Mouse (Mus musculus) ES-E14 (cell line): ENCODE results near the gene Mcam. TPM values are rescaled to one million over a fixed set of nuclear protein-coding genes. Genes with fewer than 3 reads are reported as not detected.

Experiments used
- DNase-seq: peaks from one replicate; pipeline ENCODE4 v3.0.0-alpha.2; 2013; ENCODE audit warnings: low read depth, low spot score
- H3K27ac ChIP-seq: 2 replicates; pipeline ENCODE4 v1.5.1; 2012; ENCODE audit warnings: low read depth, mild to moderate bottlenecking, low read length, moderate library complexity, mixed read lengths; ENCODE audit not compliant: poor library complexity, insufficient read depth, severe bottlenecking
- H3K36me3 ChIP-seq: 2 replicates; pipeline ENCODE4 v1.6.1; 2012; ENCODE audit warnings: mild to moderate bottlenecking, low read length, moderate library complexity, mixed read lengths; ENCODE audit not compliant: control insufficient read depth, poor library complexity, insufficient read depth, severe bottlenecking
- H3K4me1 ChIP-seq, 2 experiments: fragments of 150-350 bp in 1 of 2; sonication (generic) in 1 of 2; 2 replicates each; pipeline ENCODE4 v1.6.1; 2012; ENCODE audit warnings: low read length in 2 of 2, mild to moderate bottlenecking in 1 of 2, mixed read lengths in 1 of 2; ENCODE audit not compliant: control insufficient read depth in 2 of 2, insufficient read depth in 2 of 2, poor library complexity in 1 of 2
- H3K4me3 ChIP-seq, 2 experiments: fragments of 150-350 bp in 1 of 2; sonication (generic) in 1 of 2; 2 replicates each; pipeline ENCODE4 v1.5.1; 2012; ENCODE audit warnings: low read length in 2 of 2, low read depth in 1 of 2, mild to moderate bottlenecking in 1 of 2, mixed read lengths in 1 of 2; ENCODE audit not compliant: insufficient read depth in 1 of 2, poor library complexity in 1 of 2, severe bottlenecking in 1 of 2
- H3K9ac ChIP-seq: 2 replicates; pipeline ENCODE4 v1.6.1; 2012; ENCODE audit warnings: low read depth, mild to moderate bottlenecking, low read length, mixed read lengths; ENCODE audit not compliant: poor library complexity, insufficient read depth, severe bottlenecking
- H3K9me3 ChIP-seq: fragments of 150-350 bp; sonication (generic); 2 replicates; pipeline ENCODE4 v1.6.1; 2012; ENCODE audit warnings: low read depth, mild to moderate bottlenecking, low read length; ENCODE audit not compliant: control insufficient read depth, insufficient read depth
- CHD2 ChIP-seq: IDR thresholded peaks from 2 replicates; pipeline ENCODE4 v1.6.1; 2014; ENCODE audit warnings: mild to moderate bottlenecking, low read depth, low read length, inconsistent platforms
- HCFC1 ChIP-seq: IDR thresholded peaks from 2 replicates; pipeline ENCODE4 v1.6.1; 2012; ENCODE audit warnings: low read length, inconsistent platforms, borderline replicate concordance; ENCODE audit not compliant: insufficient read depth
- MAFK ChIP-seq: IDR thresholded peaks from 2 replicates; pipeline ENCODE4 v1.6.1; 2014; ENCODE audit warnings: mild to moderate bottlenecking, low read depth, low read length, inconsistent platforms; ENCODE audit not compliant: insufficient read depth
- ZC3H11A ChIP-seq: IDR thresholded peaks from 2 replicates; pipeline ENCODE4 v1.6.1; 2012; ENCODE audit warnings: low read depth, mild to moderate bottlenecking, inconsistent platforms, low read length, borderline replicate concordance
- ZNF384 ChIP-seq: IDR thresholded peaks from 2 replicates; pipeline ENCODE4 v1.6.1; 2012; ENCODE audit warnings: low read depth, low read length, inconsistent platforms
- in situ Hi-C, 2 experiments: fragments of 600-800 bp; cut with MboI; formaldehyde crosslinking; loops; one replicate each; pipeline ENCODE4 v1.15.1; 2025; ENCODE audit warnings: low sequenced_read_pairs in 2 of 2, inconsistent platforms in 1 of 2; ENCODE audit not compliant: unreplicated experiment in 2 of 2
- total RNA-seq: library from RNA; depleted of rRNA; stranded (reverse); fragments of 300-350 nt; gene quantifications from 2 replicates; pipeline ENCODE4 v1.2.3, GENCODE M21; 2012

Mcam gene
- total RNA-seq, 1 experiment = 53.1 TPM

DNA sequence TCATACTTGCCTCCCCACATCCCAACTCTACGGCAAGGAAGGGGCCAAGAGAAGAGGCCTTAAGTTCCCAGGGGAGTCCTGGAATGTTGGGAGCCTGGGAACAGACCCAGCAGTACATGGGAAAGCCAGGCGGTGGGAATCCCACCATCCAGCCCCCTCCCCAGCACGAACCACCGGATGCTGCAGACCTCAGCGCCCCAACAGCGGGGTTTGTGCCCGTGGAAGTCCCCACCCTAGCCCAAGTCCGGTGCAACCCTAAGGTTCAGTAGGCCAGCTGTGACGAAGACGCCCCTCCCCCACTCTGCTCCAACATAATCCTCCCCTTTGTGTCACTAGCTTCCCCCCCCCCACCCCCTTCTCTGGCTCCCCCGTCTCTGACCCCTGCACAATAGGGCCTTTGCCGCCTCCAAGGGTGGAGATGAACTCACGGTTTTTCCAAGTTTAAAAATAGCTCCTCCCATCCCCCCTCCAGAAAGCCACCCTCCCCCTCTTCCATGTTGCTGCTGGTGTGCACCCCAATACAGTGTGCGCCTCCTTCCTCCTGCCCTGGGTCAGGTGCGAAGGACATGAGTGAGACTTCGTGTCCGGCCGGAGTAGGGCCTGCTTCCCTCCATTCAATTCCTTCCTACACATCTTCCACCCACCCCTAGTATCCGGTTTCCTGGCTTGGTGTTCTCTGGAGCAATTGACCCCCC is 3.5 kb upstream of the Mcam start:
- no peaks in the 10 kb centered on the region for H3K36me3 ChIP-seq
- in situ Hi-C loops = no loop called here
- no peak for TF ChIP-seq CHD2
- no peak for TF ChIP-seq ZC3H11A
- TF ChIP-seq HCFC1 = no peak
- TF ChIP-seq ZNF384 = no peak
- TF ChIP-seq MAFK = no peak

DNA sequence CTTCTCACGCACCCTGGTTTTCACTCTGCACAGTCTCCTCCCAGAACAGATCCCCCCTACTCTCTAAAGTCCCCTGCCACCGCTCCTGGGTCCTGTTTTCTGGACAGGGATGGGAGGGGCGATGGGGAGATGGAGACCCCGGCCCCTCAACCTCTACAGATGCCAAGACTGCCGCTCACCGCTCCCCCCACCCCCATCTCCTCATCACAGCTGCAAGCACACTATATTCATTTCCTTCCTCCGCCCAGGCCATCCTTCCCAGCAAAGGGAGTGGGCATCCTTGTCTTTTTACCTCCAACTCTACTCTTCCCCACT is 3.0 kb upstream of the Mcam start:
- no peak overlapping the region for H3K9ac ChIP-seq
- no peak for DNase-seq
- TF ChIP-seq CHD2 (no peak), ZNF384 (no peak), MAFK (no peak), HCFC1 (no peak), ZC3H11A (no peak)
- no peak overlapping the region for H3K4me3 ChIP-seq
- peaks cover 11 to 42% of the 10 kb centered on the region in 2 experiments; a peak in 3 of 4 replicates for H3K4me1 ChIP-seq
- in situ Hi-C loops = no loop called here
- no peaks in the 10 kb centered on the region for H3K36me3 ChIP-seq
- H3K27ac ChIP-seq = no peak overlapping the region
- H3K9me3 ChIP-seq = no peaks in the 10 kb centered on the region

More for the DNA sequence above, 3.5 kb upstream of the Mcam start:
- H3K4me3 ChIP-seq = peak overlapping the region; percentile 48 to 56
- peaks cover 13 to 40% of the 10 kb centered on the region in 2 experiments; a peak in 3 of 4 replicates for H3K4me1 ChIP-seq
- H3K9ac ChIP-seq = peak overlapping the region; percentile 40; the same call in 1 of the 2 replicates
- peak overlapping the region; percentile 3; the same call in 1 of the 2 replicates for H3K27ac ChIP-seq
- H3K9me3 ChIP-seq = no peaks in the 10 kb centered on the region
- no peak for DNase-seq

DNA sequence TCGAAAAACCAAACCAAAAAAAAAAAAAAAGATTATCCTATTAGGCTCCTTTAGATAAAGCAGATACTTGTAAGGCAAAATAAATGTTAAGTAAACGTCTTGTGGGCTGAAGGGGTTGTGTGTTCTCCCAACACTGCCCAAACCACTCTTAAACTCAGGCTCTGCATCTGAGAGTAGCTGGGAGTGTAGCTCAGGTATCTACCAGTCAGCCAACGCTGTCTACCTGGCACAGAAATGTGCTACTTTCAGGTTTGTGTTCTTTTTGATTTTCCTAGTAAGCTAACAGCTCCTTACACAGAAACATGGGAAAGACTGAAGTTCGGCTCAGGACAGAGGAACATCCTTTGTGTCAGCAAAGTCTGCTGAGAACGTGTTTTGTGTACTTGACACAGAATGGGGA is 2.1 kb upstream of the Mcam start:
- TF ChIP-seq ZNF384 (no peak), ZC3H11A (no peak), HCFC1 (no peak), CHD2 (no peak), MAFK (no peak)
- H3K9me3 ChIP-seq = no peaks in the 10 kb centered on the region
- no peak for DNase-seq
- H3K4me1 ChIP-seq = peaks cover 9 to 44% of the 10 kb centered on the region in 2 experiments; a peak in 3 of 4 replicates
- H3K9ac ChIP-seq = no peak overlapping the region
- H3K27ac ChIP-seq = no peak overlapping the region
- in situ Hi-C loops = no loop called here
- no peaks in the 10 kb centered on the region; the same call in none of the 2 replicates for H3K36me3 ChIP-seq
- no peak overlapping the region for H3K4me3 ChIP-seq

DNA sequence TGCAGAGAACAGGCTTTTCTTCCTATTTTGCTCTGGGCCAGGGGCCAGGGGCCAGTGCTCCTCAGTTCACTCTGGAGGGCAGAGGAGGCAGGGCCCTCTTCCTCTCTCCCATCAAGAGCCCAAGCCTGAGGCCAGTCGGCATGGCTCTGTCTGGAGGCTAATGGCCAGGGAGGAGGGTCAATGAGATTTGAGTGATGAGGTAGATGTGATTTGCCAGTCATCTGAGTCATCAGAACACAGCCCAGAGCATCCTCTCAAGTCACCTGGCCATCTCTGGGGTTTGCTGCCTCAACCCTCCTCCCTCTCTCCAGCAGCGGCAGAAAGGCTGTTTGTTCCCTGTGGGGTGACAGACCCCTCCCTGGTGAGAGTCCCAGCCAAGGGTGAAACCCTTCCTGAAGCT is 982 bp upstream of the Mcam start:
- Histone ChIP-seq H3K9me3 (no peaks in the 10 kb centered on the region), H3K36me3 (peaks cover 4% of the 10 kb centered on the region), H3K4me3 (no peak overlapping the region), H3K4me1 (peaks cover 5 to 41% of the 10 kb centered on the region in 2 experiments; a peak in 3 of 4 replicates), H3K27ac (no peak overlapping the region), H3K9ac (no peak overlapping the region)
- in situ Hi-C loops = no loop called here
- TF ChIP-seq ZNF384 = no peak
- no peak for TF ChIP-seq HCFC1
- TF ChIP-seq CHD2 = no peak
- no peak for TF ChIP-seq MAFK
- TF ChIP-seq ZC3H11A = no peak
- no peak for DNase-seq
